Mouse (Mus musculus) c-Kit-negative CD71-positive TER-119-positive erythroid progenitor cells, embryonic 14.5 days (primary cell): ENCODE results near the gene Bahd1.

Source experiments
- DNase-seq: peaks from one replicate; pipeline ENCODE4 v3.0.0-alpha.2; 2013; ENCODE audit warnings: low read depth, low spot score

Gene Bahd1

GRCm38 (mm10) chr2:118899981-118900825, at the start of gene Bahd1:
Gene Bahd1 (plus strand): TSS chr2:118900377.
- no peak for DNase-seq

- DNase-seq, result no peak
Observed at GRCm38 (mm10) chr2:118851756-118852155, 48.4 kb upstream of the Bahd1 start.

- peak; percentile 89 for DNase-seq
Observed at GRCm38 (mm10) chr2:118861454-118862339, 38.5 kb upstream of the Bahd1 start, which contains the start of gene Ivd. Gene Ivd (plus strand): TSS chr2:118861954.

GRCm38 (mm10) chr2:118862340-118862675, 37.9 kb upstream of the Bahd1 start:
- no peak for DNase-seq

GRCm38 (mm10) chr2:118870601-118871000, 29.6 kb upstream of the Bahd1 start:
- DNase-seq, result no peak

- no peak for DNase-seq
Observed at GRCm38 (mm10) chr2:118871032-118871431, 29.1 kb upstream of the Bahd1 start.

- DNase-seq, result no peak
Observed at GRCm38 (mm10) chr2:118873018-118873417, 27.2 kb upstream of the Bahd1 start.

- no peak for DNase-seq
Observed at GRCm38 (mm10) chr2:118873890-118874430, 26.2 kb upstream of the Bahd1 start.

- no peak for DNase-seq
Observed at GRCm38 (mm10) chr2:118875316-118875715, 24.9 kb upstream of the Bahd1 start.

- no peak for DNase-seq
Observed at GRCm38 (mm10) chr2:118876453-118876852, 23.7 kb upstream of the Bahd1 start.

- DNase-seq, result no peak
Observed at GRCm38 (mm10) chr2:118881019-118881418, 19.2 kb upstream of the Bahd1 start.

- no peak for DNase-seq
Observed at GRCm38 (mm10) chr2:118881956-118882355, 18.2 kb upstream of the Bahd1 start.

GRCm38 (mm10) chr2:118882840-118883679, 17.1 kb upstream of the Bahd1 start:
- peak; percentile 67 for DNase-seq

- no peak for DNase-seq
Observed at GRCm38 (mm10) chr2:118887440-118887839, 12.7 kb upstream of the Bahd1 start.

- peak; percentile 63 for DNase-seq
Observed at GRCm38 (mm10) chr2:118887845-118888548, 12.2 kb upstream of the Bahd1 start.

GRCm38 (mm10) chr2:118891173-118891572, 9.0 kb upstream of the Bahd1 start:
- no peak for DNase-seq

- no peak for DNase-seq
Observed at GRCm38 (mm10) chr2:118895990-118896913, 3.9 kb upstream of the Bahd1 start.

GRCm38 (mm10) chr2:118896914-118897291, 3.3 kb upstream of the Bahd1 start:
- no peak for DNase-seq

GRCm38 (mm10) chr2:118897392-118897791, 2.8 kb upstream of the Bahd1 start:
- no peak for DNase-seq

GRCm38 (mm10) chr2:118897808-118898207, 2.4 kb upstream of the Bahd1 start:
- no peak for DNase-seq
